Mouse (Mus musculus) embryonic fibroblast, embryonic 13.5 days (primary cell): ENCODE measurements around the gene Tmem108.

Experiments used
- CTCF ChIP-seq: IDR thresholded peaks from 2 replicates; pipeline ENCODE4 v1.5.1; 2011; ENCODE audit warnings: mild to moderate bottlenecking, control low read depth, low read length, moderate library complexity, borderline replicate concordance; ENCODE audit not compliant: insufficient read depth
- POLR2A ChIP-seq: IDR thresholded peaks from 2 replicates; pipeline ENCODE4 v1.6.1; 2011; ENCODE audit warnings: low read depth, mild to moderate bottlenecking, control low read depth, low read length, moderate library complexity

DNA sequence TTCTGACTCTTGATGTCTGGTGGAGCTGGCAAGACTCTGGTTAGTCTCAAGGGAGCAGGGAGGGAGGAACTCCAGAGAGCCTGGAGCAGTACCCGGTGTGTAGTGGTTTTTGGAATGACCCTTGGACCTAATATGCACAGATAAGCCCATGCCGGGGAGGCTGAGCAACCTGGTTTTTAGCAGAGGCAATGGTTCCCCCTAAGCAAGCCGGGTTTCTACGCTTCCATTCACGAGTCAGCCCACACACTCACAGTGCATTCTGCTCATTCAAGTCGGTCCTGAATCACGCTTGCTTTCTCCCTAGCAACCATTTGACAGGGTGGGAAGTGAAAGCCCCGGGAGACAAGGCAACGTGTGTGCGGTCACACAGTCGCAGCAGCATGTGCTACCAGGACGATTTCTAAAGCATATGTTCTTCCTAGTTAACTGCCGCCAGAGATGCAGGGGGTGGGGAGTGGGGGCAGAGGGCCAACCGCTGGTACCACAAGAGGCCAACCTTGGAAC, 259.7 kb downstream of the Tmem108 start:
- TF ChIP-seq POLR2A: no peak
- no peak for TF ChIP-seq CTCF
